Mouse (Mus musculus) frontal cortex, adult 2 months (tissue): ENCODE results near the gene Tspo2. TPM values are rescaled to one million over a fixed set of nuclear protein-coding genes. Genes with fewer than 3 reads are reported as not detected.
"Not testable (repeated sequence)": the region's sequence is repeated elsewhere in the genome, so short reads cannot be mapped to it uniquely, and the experiment has no call there.

Experiments
- DNase-seq, 2 experiments: peaks; one replicate each; pipeline ENCODE4 v3.0.0; 2022; ENCODE audit warnings: low spot score in 1 of 2; ENCODE audit errors: extremely low spot score in 1 of 2
- polyA plus RNA-seq: library from polyadenylated mRNA; depleted of rRNA; stranded (reverse); fragments of >200 nt; gene quantifications from 2 replicates; pipeline ENCODE4 v1.2.3, GENCODE M21; 2012; rRNA removed

The Tspo2 gene
- polyA plus RNA-seq, result 0.06 TPM in 1 of 2 replicates, not detected in the other

- no peak for DNase-seq
Observed at GRCm38 (mm10) chr17:48451353-48451675, at the start of gene Tspo2. Gene Tspo2 (minus strand): TSS chr17:48451522.

GRCm38 (mm10) chr17:48500846-48501445, 49.6 kb upstream of the Tspo2 start:
- no peak for DNase-seq

DNA sequence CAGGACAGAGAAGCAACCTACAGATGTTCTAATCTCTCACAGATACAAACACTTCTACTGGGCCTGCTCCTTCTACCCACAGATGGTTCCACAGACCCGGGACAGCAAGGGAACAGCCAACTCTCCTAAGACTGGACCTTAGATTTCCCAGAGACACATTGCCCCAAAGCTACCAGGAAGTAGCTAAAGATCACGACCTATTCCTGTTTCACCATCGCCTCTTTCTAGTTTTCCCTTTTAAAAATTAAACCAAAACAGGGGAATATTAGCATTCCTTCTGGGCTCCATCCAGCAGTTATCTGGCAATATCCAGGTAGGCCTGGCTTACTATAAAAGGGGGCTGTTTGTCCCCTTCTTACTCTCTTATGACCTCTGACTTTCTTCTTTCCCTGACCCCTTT, 46.7 kb upstream of the Tspo2 start:
- DNase-seq, result no peak

DNA sequence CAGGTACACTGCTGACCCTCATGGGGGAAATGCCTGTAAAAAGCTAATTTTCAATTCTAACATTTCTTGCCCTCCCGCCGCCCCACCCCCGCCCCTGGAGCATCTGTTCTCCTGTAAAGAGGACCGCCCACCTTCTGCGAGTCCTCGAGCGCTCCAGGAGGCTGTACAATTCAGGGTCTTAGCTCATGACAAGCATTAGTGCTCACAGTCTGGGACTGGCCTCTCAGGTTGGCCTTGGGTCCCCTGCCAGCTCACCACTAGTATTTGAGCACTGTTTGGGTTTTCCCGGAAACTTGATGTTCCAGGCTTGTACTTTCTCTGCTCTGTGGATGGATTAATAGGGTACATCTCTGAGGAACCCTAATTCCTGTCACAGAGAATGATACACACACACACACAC, 42.7 kb upstream of the Tspo2 start:
- no peak for DNase-seq

GRCm38 (mm10) chr17:48493582-48493981, 42.3 kb upstream of the Tspo2 start:
- DNase-seq, result no peak

DNA sequence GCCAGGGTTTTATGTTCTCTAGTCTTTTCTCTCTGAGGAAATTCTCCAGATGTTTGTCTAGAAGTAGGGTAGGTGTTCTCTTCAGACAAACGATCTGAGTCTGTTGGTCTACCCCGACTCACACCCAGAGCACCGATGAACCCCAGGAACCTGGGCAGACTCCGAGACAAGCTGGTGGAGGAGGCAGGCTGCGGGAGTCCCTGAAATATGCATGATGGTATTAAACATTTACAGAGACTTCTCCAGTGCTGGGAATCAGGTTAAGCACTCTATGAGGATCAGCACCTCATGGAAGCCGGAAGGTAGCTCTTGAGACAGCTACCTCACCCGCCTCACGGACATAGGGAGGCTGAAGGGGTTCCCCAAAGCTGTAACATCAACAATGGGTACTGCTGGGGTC, 41.3 kb upstream of the Tspo2 start:
- DNase-seq, result no peak

DNA sequence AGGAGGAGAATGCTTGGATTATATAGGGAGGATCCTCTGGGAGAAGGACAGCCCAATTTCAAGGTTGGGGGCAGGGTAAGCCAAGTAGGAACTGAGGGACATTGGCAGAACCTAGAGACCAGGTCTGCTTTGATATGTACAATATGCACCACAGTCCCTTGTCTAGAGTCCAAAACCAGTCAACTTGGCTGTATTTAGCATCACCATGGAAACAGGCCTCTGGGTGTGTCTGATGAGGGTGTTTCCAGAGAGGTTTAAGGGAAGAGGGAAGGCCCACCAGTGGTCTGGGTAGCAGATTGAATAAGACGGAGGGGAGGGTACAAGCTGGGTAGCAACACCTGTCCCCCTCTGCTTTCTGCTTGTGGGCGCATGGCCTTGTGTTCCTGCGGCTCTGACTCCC, 38.1 kb upstream of the Tspo2 start:
- DNase-seq, result no peak

DNA sequence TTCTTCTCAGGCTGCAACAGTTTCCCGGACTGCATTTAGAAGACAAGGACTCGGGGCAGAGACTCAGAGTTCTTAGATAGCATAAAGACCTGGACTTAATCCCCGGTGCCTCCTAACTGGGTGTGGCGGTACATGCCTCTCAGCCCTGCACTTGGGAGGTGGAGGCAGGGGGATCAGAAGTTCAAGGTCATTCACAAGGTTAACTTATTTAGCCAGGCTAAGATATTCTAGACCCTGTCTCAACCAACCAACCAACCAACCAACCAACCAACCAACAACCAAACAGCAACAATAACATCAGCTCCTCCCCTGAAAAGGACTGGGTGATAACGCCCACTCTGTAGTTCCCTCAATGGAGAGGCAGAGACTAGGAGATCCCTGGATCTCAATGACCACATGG, 32.9 kb upstream of the Tspo2 start:
- DNase-seq, result no peak

DNA sequence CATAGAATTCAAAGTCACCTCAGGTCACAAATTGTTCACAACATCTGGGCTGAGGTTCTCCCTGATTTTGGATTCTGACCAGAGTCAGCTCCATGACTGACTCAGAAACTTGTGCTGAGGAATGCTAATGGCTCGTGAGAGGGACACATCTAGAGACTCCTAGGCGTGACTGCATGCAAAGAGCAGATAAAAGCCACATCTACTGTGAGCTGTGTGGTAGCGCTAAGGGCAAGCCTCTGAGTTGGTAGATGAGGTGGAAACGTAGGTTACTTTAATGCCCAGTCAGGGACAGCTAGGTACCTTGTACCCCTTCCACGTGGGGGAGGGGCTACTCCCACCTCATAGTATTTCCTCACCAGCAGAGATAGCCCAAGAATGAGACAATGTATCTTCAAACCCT, 32.4 kb upstream of the Tspo2 start:
- no peak for DNase-seq

DNA sequence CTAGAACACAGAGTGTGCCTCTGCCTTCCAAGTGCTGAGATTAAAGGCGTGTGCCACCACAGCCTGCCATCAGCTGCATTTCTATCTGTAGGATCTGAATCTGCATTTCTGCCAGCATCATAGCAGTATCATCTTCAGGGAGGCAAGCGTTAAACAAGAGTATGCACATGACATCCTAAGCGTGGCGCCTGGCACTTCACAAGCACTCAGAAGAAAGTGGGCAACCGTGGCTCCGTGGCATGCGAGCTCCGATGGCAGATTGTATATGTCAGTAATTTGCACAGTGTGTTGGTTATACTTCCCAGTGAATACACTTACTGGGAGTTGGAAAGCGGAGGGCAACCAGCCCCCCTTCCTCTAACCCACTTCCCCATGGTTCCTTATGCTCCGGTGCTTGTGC, 28.6 kb upstream of the Tspo2 start:
- no peak for DNase-seq

DNA sequence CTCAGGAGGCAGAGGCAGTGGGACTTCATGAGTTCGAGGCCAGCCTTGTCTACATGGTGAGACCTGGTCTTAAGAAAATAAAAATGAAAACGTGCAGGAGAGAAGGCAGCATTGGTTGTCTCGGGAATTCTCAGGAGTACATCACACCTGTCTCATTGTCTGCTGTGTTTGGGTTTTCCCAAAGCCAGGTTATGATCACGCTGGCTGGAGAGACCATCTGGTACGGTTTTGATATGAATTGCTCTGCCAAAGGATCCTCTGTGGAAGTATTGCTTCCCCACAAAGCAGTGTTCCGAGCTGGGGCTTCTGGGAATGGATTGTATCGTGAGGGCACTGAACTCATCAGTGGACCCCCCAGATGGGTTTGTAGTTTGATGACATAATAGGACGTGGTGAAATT, 24.1 kb upstream of the Tspo2 start:
- DNase-seq, result no peak

DNA sequence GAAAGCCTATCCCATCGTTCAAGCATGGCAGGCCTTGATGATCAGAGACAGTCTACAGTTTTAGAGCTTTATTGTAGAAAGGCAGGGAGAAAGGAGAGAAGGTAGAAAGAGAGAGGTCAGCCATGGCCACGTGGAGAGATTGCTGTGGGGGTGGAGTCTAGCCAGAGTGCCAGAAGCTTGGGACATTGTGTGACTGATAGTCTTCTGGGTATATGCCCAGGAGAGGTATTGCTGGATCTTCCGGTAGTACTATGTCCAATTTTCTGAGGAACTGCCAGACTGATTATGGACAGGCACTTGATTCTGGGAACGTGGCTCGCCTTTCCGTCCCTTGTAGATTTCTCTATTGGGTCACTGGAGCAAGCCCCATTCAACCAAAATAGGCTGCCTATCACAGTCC, 23.0 kb upstream of the Tspo2 start:
- not testable (repeated sequence) for DNase-seq

DNA sequence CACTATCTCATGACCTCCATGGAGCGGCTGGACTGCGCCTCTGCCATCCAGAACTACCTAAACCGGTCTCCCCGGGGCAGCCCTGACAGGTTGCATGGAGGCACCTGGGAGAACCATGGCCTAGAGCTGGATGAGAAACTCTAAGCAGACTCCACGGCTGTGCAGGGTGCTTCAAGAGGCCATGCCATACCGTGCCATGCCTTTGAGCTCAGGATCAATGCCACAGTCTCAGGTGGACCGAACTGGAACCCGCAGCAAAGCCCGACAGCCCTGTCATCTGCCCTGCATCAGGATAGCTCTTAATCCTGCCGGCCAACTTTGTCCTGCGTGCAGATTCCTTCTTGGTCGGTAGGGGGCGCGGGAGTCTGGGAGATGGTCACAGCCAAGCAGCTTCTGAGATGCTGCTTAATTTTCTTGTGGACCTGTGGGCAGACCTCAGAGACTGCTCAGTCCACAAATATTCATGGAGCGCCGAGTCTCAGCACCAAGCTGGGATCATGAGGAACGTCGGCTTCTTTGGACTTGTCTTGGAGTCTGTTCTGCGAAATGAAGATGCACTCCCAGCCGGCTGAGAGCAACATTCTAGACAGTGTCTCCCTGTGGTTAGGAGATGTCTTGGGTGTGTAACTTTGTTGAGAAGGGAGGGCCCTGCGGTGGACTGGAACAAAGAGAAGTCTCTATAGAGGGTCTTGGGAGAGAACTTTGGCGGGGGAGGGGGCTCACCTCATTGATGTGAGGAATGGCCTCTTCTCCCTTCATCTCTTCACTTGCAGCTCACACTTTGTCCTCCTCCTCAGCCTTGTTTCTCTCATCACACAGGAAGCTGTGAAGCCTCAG, 16.3 kb upstream of the Tspo2 start:
- peak; percentile 60 to 95 for DNase-seq

- DNase-seq, result no peak
Observed at GRCm38 (mm10) chr17:48466769-48467394, 15.6 kb upstream of the Tspo2 start.

- no peak for DNase-seq
Observed at GRCm38 (mm10) chr17:48463391-48463790, 12.1 kb upstream of the Tspo2 start.

- DNase-seq, result no peak
Observed at GRCm38 (mm10) chr17:48462096-48462495, 10.8 kb upstream of the Tspo2 start.

DNA sequence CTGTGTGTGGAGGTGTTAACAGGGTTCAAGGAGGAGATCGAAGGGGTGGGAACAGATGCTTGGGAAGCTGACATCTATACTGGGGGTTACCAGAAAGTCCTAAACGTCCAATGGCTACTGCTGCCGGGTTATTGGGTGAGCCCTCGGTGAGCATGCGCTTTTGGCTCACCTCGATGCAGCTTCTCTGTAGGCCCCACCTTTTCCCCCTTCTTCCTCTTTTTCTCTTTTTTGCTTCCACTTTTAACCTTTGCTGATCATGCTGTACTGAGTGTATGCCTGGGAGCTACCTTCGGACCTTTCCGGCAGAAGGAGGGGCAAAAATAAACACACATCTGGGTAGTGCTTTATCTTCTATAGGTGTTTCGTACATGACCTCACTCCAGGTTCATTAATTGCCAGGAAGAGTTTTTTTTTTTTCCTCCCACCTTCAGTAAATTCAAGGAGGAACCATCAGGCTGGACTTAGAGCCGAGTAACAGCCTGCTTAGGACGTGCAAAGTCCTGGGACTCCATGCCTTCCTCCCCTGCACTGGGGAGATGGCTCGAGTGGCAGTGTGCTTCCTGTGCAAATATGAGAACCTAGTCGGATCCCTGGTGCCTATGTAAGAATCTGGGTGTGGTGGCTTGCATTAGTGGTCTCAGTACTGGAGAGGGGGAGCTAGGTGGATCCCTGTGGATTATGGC, 6.8 kb upstream of the Tspo2 start:
- DNase-seq, result no peak

- no peak for DNase-seq
Observed at GRCm38 (mm10) chr17:48455955-48456354, 4.6 kb upstream of the Tspo2 start.

DNA sequence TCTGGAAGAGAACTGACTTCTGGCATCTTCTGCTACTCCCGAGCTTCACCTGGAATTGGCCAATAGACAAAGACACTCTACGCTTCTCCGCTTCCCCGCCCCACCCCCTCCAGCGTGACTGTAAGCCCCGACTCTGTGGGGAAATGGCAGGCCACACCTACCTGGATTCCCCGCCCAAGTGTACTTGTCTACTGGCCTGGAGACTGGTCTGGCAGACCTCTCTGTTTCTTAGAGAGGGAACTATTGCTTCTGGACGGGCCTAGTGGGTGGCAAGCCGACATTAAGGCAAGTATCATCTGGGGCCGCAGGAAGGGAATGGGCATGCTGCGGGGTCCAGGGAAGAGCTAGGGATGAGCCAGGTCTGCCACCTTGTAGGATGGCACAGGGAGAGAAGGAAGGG, 3.4 kb upstream of the Tspo2 start, which contains the start of gene Unc5cl:
Unc5cl (plus strand) TSS at position 214 of the 400 bp plus-strand sequence.
- no peak for DNase-seq

- no peak for DNase-seq
Observed at GRCm38 (mm10) chr17:48454190-48454589, 2.9 kb upstream of the Tspo2 start.

GRCm38 (mm10) chr17:48453489-48453888, 2.2 kb upstream of the Tspo2 start:
- DNase-seq, result no peak
